Mouse (Mus musculus) megakaryocyte, embryonic 14.5 days (primary cell): ENCODE data around the gene AL732309.1.

Source experiments
- FLI1 ChIP-seq: IDR thresholded peaks from 2 replicates; pipeline ENCODE4 v1.6.1; 2012; ENCODE audit warnings: low read length, inconsistent platforms, mixed read lengths
- GATA1 ChIP-seq: IDR thresholded peaks from 3 replicates; pipeline ENCODE4 v1.6.1; 2012; ENCODE audit warnings: mixed read lengths, low read length, inconsistent platforms, borderline replicate concordance

- no peak for TF ChIP-seq FLI1
- no peak for TF ChIP-seq GATA1
Measured at GRCm38 (mm10) chr2:25289651-25290050, 43.0 kb upstream of the AL732309.1 start, which contains the start of gene Lrrc26.
